Mouse (Mus musculus) 416B (cell line): Measurements from ENCODE around the gene Brinp1.
A peak's percentile ranks its signal among the peaks of the same experiment; 100 is the strongest.

Experiments used
- DNase-seq: peaks from one replicate; pipeline ENCODE4 v3.0.0; 2011; ENCODE audit warnings: low read depth

Brinp1 gene

GRCm38 (mm10) chr4:68954322-68954901, at the start of gene Brinp1:
TSS of gene Brinp1 (minus strand) at chr4:68954397.
- DNase-seq: no peak

- DNase-seq: no peak
Measured at GRCm38 (mm10) chr4:68957265-68957664, 3.1 kb upstream of the Brinp1 start.

GRCm38 (mm10) chr4:68955621-68956020, 1.4 kb upstream of the Brinp1 start:
- peak; percentile 7 for DNase-seq

- DNase-seq: no peak
Measured at GRCm38 (mm10) chr4:68953667-68954321, 403 bp downstream of the Brinp1 start.

GRCm38 (mm10) chr4:68953131-68953551, 1.1 kb downstream of the Brinp1 start:
- DNase-seq: no peak

GRCm38 (mm10) chr4:68950556-68950955, 3.6 kb downstream of the Brinp1 start:
- DNase-seq: no peak

- no peak for DNase-seq
Measured at GRCm38 (mm10) chr4:68942938-68943337, 11.3 kb downstream of the Brinp1 start.

DNA sequence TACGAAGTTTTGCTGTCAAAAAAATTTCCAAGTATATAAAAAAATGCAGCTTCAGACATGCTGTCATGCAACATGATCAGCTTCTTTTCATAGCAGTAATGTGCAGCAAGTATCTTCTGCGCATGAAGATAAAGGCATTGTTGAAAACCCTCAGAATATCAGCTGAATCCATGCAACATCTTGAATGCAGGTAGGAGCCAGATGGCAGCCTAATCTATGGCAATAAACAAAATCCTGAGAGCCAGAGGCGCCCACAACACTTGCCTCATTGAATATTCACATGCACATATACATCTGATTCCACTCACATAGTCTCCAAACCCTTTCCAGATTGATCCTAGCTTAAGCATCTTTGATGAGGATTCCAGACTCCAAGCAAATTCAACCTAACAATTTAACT, 24.2 kb downstream of the Brinp1 start:
- DNase-seq: no peak

- no peak for DNase-seq
Measured at GRCm38 (mm10) chr4:68926091-68926490, 28.1 kb downstream of the Brinp1 start.

- DNase-seq: no peak
Measured at GRCm38 (mm10) chr4:68922944-68923343, 31.3 kb downstream of the Brinp1 start.

DNA sequence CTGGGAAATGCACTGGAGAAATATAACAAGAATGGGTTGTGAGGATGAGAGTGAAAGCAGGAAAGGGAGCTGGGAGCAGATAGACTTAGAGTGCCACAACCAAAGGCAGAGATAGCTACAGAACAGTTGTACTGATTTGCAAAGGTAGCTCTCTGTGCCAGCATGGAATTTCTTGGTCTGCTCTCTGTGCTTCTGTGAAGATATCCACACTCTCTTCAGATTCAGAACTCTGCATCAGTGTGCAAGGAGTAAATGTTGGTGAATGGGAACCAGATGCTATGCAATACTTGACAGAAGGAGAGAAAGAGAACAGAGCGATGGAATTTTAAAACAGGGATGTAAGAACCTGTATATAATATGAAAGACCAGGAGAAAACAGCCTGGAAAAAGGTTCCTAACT, 31.7 kb downstream of the Brinp1 start:
- DNase-seq: no peak

- no peak for DNase-seq
Measured at GRCm38 (mm10) chr4:68920127-68920526, 34.1 kb downstream of the Brinp1 start.

GRCm38 (mm10) chr4:68910942-68911341, 43.3 kb downstream of the Brinp1 start:
- no peak for DNase-seq

GRCm38 (mm10) chr4:68906417-68907210, 47.6 kb downstream of the Brinp1 start:
- no peak for DNase-seq

DNA sequence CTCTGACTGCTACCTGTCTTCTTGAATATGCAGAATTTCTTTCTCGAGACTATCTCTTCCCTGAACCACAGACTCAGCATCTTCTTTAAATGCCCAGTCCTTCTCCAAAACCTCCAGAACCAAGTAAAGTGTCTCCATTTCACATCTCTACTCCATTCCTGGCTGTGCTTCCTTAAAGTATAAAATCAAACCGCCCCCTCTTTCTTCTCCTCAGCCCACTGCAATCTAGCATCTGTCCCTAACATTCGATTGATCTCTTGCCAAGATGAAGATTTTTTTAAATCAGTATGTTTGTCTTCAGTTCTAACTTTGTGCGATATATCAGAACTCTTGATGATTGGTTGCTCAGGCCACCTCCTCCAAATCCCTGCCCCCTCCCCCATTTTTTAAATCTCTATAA, 63.7 kb downstream of the Brinp1 start:
- no peak for DNase-seq

GRCm38 (mm10) chr4:68886276-68886675, 67.9 kb downstream of the Brinp1 start:
- DNase-seq: no peak

DNA sequence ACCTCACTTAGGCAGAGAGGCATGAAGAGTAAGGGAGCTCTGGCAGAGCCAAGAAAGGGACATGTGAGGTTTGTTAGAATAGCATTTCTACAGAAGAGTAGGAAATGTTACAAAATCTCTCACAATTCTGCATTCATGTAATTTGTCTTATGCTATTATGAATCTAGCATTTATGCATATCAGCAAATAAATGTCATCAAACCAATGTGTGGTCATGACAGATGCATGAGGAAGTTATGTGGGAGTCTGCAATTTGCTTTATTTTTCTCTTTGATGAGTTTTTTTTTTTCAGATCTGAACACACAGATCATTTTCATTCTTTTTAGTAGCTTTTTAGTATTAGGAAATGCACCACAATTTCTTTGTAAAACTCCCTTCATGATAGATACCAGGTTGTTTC, 82.2 kb downstream of the Brinp1 start:
- DNase-seq: no peak

- no peak for DNase-seq
Measured at GRCm38 (mm10) chr4:68865135-68865767, 88.9 kb downstream of the Brinp1 start.

DNA sequence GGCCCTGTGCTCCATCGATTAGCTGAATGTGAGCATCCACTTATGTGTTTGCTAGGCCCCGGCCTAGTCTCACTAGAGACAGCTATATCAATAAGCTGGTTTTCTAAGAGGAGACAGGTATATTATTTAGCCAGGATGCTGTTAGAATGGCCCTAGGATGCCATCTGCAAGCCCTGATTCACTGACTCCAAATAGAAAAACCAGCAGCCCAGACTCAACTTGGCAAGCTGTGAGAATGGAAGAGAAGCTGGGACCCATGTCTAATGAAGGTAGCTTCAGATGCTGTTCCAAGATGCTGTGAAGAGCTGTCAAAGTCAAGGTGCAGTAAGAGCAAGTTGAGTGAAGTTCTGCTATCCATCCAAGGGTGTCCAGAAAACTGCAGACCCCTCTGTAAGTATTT, 89.5 kb downstream of the Brinp1 start:
- DNase-seq: no peak

GRCm38 (mm10) chr4:68856868-68857267, 97.3 kb downstream of the Brinp1 start:
- no peak for DNase-seq

GRCm38 (mm10) chr4:68849671-68850070, 104.5 kb downstream of the Brinp1 start:
- DNase-seq: no peak

GRCm38 (mm10) chr4:68846976-68847375, 107.2 kb downstream of the Brinp1 start:
- DNase-seq: no peak

DNA sequence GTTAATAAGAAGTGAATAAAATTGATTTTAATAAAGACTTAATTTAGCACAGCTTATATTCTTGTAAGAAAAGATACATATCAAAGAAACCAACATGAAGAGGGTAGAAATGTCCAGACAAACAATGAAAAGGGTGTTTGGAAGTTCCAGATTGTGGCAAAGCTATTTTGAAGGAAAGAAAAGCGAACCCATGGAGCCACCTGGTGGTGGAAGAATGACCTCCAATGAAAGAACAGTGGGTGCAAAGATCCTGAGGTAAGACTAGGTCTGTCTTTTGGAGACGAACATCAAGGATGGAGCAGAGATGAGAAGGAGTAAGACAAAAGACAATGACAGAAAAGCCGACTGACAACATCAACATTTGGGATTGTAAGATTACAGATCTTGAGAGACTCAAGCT, 108.2 kb downstream of the Brinp1 start:
- peak; percentile 11 for DNase-seq
